Mouse (Mus musculus) MEL (cell line): ENCODE results near the gene Ptges3. TPM values are rescaled to one million over a fixed set of nuclear protein-coding genes. Genes with fewer than 3 reads are reported as not detected.

Experiments used
- DNase-seq: peaks from one replicate; pipeline ENCODE4 v3.0.0; 2011; ENCODE audit warnings: low read depth, low spot score
- H3K27ac ChIP-seq: 2 replicates; pipeline ENCODE4 v1.5.1; 2012; ENCODE audit warnings: low read depth, mild to moderate bottlenecking, control low read depth, low read length, moderate library complexity; ENCODE audit not compliant: control insufficient read depth
- H3K27me3 ChIP-seq, 2 experiments: fragments of 150-350 bp in 1 of 2; sonication (generic) in 1 of 2; 2 replicates each; pipeline ENCODE4 v1.6.1; 2012; ENCODE audit warnings: low read length in 2 of 2, mild to moderate bottlenecking in 2 of 2, improper control_type of control experiment in 1 of 2, moderate library complexity in 1 of 2; ENCODE audit not compliant: insufficient read depth in 2 of 2, control insufficient read depth in 1 of 2
- H3K36me3 ChIP-seq, 2 experiments: 2 replicates each; pipeline ENCODE4 v1.6.1; 2012 to 2014; ENCODE audit warnings: low read length in 2 of 2, improper control_type of control experiment in 1 of 2, inconsistent platforms in 1 of 2, mild to moderate bottlenecking in 1 of 2; ENCODE audit not compliant: insufficient read depth in 2 of 2, control insufficient read depth in 1 of 2
- H3K4me1 ChIP-seq, 2 experiments: fragments of 150-350 bp in 1 of 2; sonication (generic) in 1 of 2; 2 replicates each; pipeline ENCODE4 v1.6.1; 2012; ENCODE audit warnings: low read length in 2 of 2, improper control_type of control experiment in 1 of 2, mild to moderate bottlenecking in 1 of 2; ENCODE audit not compliant: insufficient read depth in 2 of 2, control insufficient read depth in 1 of 2
- H3K4me3 ChIP-seq, 2 experiments: fragments of 150-350 bp in 1 of 2; sonication (generic) in 1 of 2; 2 replicates each; pipeline ENCODE4 v1.5.1; 2012; ENCODE audit warnings: low read depth in 2 of 2, low read length in 2 of 2, mild to moderate bottlenecking in 2 of 2, moderate library complexity in 2 of 2, control low read depth in 1 of 2, improper control_type of control experiment in 1 of 2; ENCODE audit not compliant: control insufficient read depth in 1 of 2, insufficient read depth in 1 of 2
- H3K79me2 ChIP-seq: 2 replicates; pipeline ENCODE4 v1.6.1; 2012; ENCODE audit warnings: mild to moderate bottlenecking, low read length, moderate library complexity; ENCODE audit not compliant: control insufficient read depth, poor library complexity, insufficient read depth
- H3K9ac ChIP-seq: 2 replicates; pipeline ENCODE4 v1.6.1; 2012; ENCODE audit warnings: low read depth, mild to moderate bottlenecking, control low read depth, low read length, moderate library complexity; ENCODE audit not compliant: control insufficient read depth, poor library complexity, severe bottlenecking
- H3K9me3 ChIP-seq: fragments of 150-350 bp; sonication (generic); replicated peaks from 2 replicates; pipeline ENCODE4 v1.6.1; 2012; ENCODE audit warnings: mild to moderate bottlenecking, low read length, improper control_type of control experiment, moderate library complexity; ENCODE audit not compliant: insufficient read depth
- BHLHE40 ChIP-seq: IDR thresholded peaks from 2 replicates; pipeline ENCODE4 v1.6.1; 2012; ENCODE audit warnings: low read depth, mild to moderate bottlenecking, inconsistent platforms, low read length, improper control_type of control experiment, borderline replicate concordance
- CHD1 ChIP-seq: IDR thresholded peaks from 2 replicates; pipeline ENCODE4 v1.6.1; 2012; ENCODE audit warnings: low read depth, mild to moderate bottlenecking, inconsistent platforms, low read length, improper control_type of control experiment
- CHD2 ChIP-seq: IDR thresholded peaks from 2 replicates; pipeline ENCODE4 v1.6.1; 2011; ENCODE audit warnings: low read length, improper control_type of control experiment
- CTCF ChIP-seq, 3 experiments: IDR thresholded peaks in 2 of 3; conservative IDR thresholded peaks in 1 of 3; 2 replicates each; pipeline ENCODE4 v1.5.1; 2011 to 2012; ENCODE audit warnings: low read length in 3 of 3, low read depth in 2 of 3, mild to moderate bottlenecking in 2 of 3, improper control_type of control experiment in 1 of 3, inconsistent platforms in 1 of 3, mixed read lengths in 1 of 3, moderate library complexity in 1 of 3; ENCODE audit not compliant: control insufficient read depth in 1 of 3, insufficient read depth in 1 of 3, poor library complexity in 1 of 3, severe bottlenecking in 1 of 3
- E2F4 ChIP-seq: IDR thresholded peaks from 2 replicates; pipeline ENCODE4 v1.6.1; 2011; ENCODE audit warnings: low read depth, low read length, improper control_type of control experiment, borderline replicate concordance
- EP300 ChIP-seq, 2 experiments: IDR thresholded peaks; 2 replicates each; pipeline ENCODE4 v1.6.1; 2011; ENCODE audit warnings: improper control_type of control experiment in 2 of 2, low read length in 2 of 2, low read depth in 1 of 2, mild to moderate bottlenecking in 1 of 2
- ETS1 ChIP-seq: IDR thresholded peaks from 2 replicates; pipeline ENCODE4 v1.6.1; 2012; ENCODE audit warnings: low read depth, mild to moderate bottlenecking, inconsistent platforms, low read length, improper control_type of control experiment, moderate library complexity
- GATA1 ChIP-seq: IDR thresholded peaks from 2 replicates; pipeline ENCODE4 v1.6.1; 2011; ENCODE audit warnings: low read depth, low read length, improper control_type of control experiment
- HCFC1 ChIP-seq: IDR thresholded peaks from 2 replicates; pipeline ENCODE4 v1.6.1; 2012; ENCODE audit warnings: low read depth, mild to moderate bottlenecking, inconsistent platforms, low read length, improper control_type of control experiment, moderate library complexity
- MAFK ChIP-seq: IDR thresholded peaks from 2 replicates; pipeline ENCODE4 v1.6.1; 2011; ENCODE audit warnings: low read depth, mild to moderate bottlenecking, low read length, improper control_type of control experiment, borderline replicate concordance
- MAX ChIP-seq: IDR thresholded peaks from 2 replicates; pipeline ENCODE4 v1.6.1; 2011; ENCODE audit warnings: low read length, improper control_type of control experiment
- MAZ ChIP-seq: IDR thresholded peaks from 2 replicates; pipeline ENCODE4 v1.6.1; 2012; ENCODE audit warnings: low read depth, mild to moderate bottlenecking, inconsistent platforms, low read length, improper control_type of control experiment
- MXI1 ChIP-seq: IDR thresholded peaks from 2 replicates; pipeline ENCODE4 v1.6.1; 2011; ENCODE audit warnings: mild to moderate bottlenecking, low read depth, low read length, improper control_type of control experiment
- MYB ChIP-seq: IDR thresholded peaks from 2 replicates; pipeline ENCODE4 v1.6.1; 2011; ENCODE audit warnings: mild to moderate bottlenecking, low read depth, low read length, improper control_type of control experiment
- MYC ChIP-seq: IDR thresholded peaks from 2 replicates; pipeline ENCODE4 v1.6.1; 2011; ENCODE audit warnings: low read depth, mild to moderate bottlenecking, low read length, improper control_type of control experiment, moderate library complexity
- NRF1 ChIP-seq: IDR thresholded peaks from 2 replicates; pipeline ENCODE4 v1.6.1; 2014; ENCODE audit warnings: low read depth, mild to moderate bottlenecking, inconsistent platforms, low read length, improper control_type of control experiment, moderate library complexity; ENCODE audit not compliant: poor library complexity, insufficient read depth, severe bottlenecking
- POLR2A ChIP-seq, 2 experiments: IDR thresholded peaks; 2 replicates each; pipeline ENCODE4 v1.6.1; 2011 to 2012; ENCODE audit warnings: low read length in 2 of 2, mild to moderate bottlenecking in 2 of 2, control low read depth in 1 of 2, improper control_type of control experiment in 1 of 2, low read depth in 1 of 2, moderate library complexity in 1 of 2; ENCODE audit not compliant: control insufficient read depth in 1 of 2, insufficient read depth in 1 of 2, poor library complexity in 1 of 2
- POLR2AphosphoS2 ChIP-seq: IDR thresholded peaks from 2 replicates; pipeline ENCODE4 v1.6.1; 2011; ENCODE audit warnings: low read length, improper control_type of control experiment
- RAD21 ChIP-seq: IDR thresholded peaks from 2 replicates; pipeline ENCODE4 v1.6.1; 2011; ENCODE audit warnings: mild to moderate bottlenecking, low read depth, low read length, improper control_type of control experiment
- RCOR1 ChIP-seq: IDR thresholded peaks from 2 replicates; pipeline ENCODE4 v1.6.1; 2012; ENCODE audit warnings: low read depth, mild to moderate bottlenecking, inconsistent platforms, low read length, improper control_type of control experiment
- SIN3A ChIP-seq: IDR thresholded peaks from 2 replicates; pipeline ENCODE4 v1.6.1; 2012; ENCODE audit warnings: low read length, improper control_type of control experiment, inconsistent platforms
- SMC3 ChIP-seq: IDR thresholded peaks from 2 replicates; pipeline ENCODE4 v1.6.1; 2011; ENCODE audit warnings: low read depth, low read length, improper control_type of control experiment
- TCF12 ChIP-seq: IDR thresholded peaks from 2 replicates; pipeline ENCODE4 v1.6.1; 2014; ENCODE audit warnings: low read depth, mild to moderate bottlenecking, inconsistent platforms, low read length, improper control_type of control experiment, moderate library complexity
- UBTF ChIP-seq: IDR thresholded peaks from 2 replicates; pipeline ENCODE4 v1.6.1; 2012; ENCODE audit warnings: low read depth, mild to moderate bottlenecking, inconsistent platforms, low read length, improper control_type of control experiment, moderate library complexity, borderline replicate concordance; ENCODE audit not compliant: insufficient read depth
- USF1 ChIP-seq: IDR thresholded peaks from 2 replicates; pipeline ENCODE4 v1.6.1; 2014; ENCODE audit warnings: low read depth, mild to moderate bottlenecking, inconsistent platforms, low read length, improper control_type of control experiment, moderate library complexity
- ZC3H11A ChIP-seq: IDR thresholded peaks from 2 replicates; pipeline ENCODE4 v1.6.1; 2012; ENCODE audit warnings: low read depth, mild to moderate bottlenecking, inconsistent platforms, low read length, improper control_type of control experiment
- ZKSCAN1 ChIP-seq: IDR thresholded peaks from 2 replicates; pipeline ENCODE4 v1.6.1; 2012; ENCODE audit warnings: low read depth, mild to moderate bottlenecking, inconsistent platforms, low read length, improper control_type of control experiment, moderate library complexity
- ZMIZ1 ChIP-seq: IDR thresholded peaks from 2 replicates; pipeline ENCODE4 v1.6.1; 2012; ENCODE audit warnings: low read depth, mild to moderate bottlenecking, inconsistent platforms, low read length, improper control_type of control experiment, moderate library complexity
- ZNF384 ChIP-seq: IDR thresholded peaks from 2 replicates; pipeline ENCODE4 v1.6.1; 2012; ENCODE audit warnings: low read depth, mild to moderate bottlenecking, inconsistent platforms, low read length, improper control_type of control experiment
- polyA plus RNA-seq, 2 experiments: library from polyadenylated mRNA; stranded (reverse) in 1 of 2; unstranded in 1 of 2; fragments of >175 nt in 1 of 2; fragments of >200 nt in 1 of 2; gene quantifications; 2 replicates each; pipeline versions ENCODE4 v1.2.1 to v1.2.4; 2012; ENCODE audit warnings: low replicate concordance in 2 of 2, low read depth in 1 of 2; ENCODE audit not compliant: insufficient read length in 2 of 2, insufficient read depth in 1 of 2, missing spikeins in 1 of 2
- total RNA-seq: library from RNA; depleted of rRNA; stranded (reverse); fragments of 300-350 nt; gene quantifications from 2 replicates; pipeline ENCODE4 v1.2.3, GENCODE M21; 2012

Gene Ptges3
- total and polyA plus RNA-seq, 3 experiments, result 216 to 627 (median 233) TPM

DNA sequence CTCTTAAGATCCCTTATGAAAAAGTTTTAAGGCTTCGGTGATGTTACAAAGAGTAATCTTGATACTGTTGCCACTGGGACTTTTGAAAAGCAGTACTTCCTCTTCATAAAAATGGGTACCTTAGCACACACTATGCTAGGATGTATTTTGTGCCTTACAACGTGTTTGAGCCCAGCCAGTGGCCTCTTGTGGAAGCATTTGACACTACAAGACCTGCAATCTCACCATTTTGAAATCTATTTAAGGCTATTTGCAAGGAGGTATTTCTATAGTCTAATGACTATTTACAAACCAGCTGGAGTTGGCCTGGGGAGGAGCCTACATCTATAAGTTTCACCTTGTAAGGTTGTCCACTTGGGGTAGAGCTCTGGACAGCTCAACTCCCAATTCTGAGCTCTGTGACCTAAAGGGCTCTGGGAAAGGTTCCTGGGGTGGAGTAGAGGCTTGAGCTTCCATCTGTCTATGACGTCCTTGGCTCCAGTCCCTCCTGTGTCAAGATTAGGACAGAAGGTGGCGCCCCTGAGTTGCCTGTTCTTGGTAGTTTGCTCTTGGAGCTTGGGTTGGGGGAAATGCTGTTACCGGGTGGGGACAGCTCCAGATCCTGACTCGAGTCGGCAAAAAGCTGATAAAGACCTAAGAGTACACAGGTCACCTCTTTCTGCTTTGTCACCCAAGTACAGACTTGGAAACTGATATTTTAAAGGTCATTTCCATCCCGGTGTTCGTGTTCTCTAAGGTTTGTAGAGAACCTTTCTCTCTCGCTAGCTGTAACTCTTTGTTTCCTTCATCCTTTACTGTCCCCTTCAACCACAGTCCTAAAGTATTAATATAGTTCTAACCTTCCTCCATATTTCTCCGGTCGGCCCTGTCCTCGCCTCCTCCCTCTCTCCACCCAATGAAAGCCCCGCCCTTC lies 32.2 kb downstream of the Ptges3 start:
- Histone ChIP-seq H3K36me3 (peaks cover 32 to 54% of the 10 kb centered on the region in 2 experiments), H3K27me3 (no peaks in the 10 kb centered on the region)
- 0 out of 2 replicates have a peak, but pooled peaks have one; percentile 34 for TF ChIP-seq USF1
- TF ChIP-seq MAZ, result peak; percentile 89
- no peak; the same call in 1 of the 2 replicates for TF ChIP-seq MAX
- TF ChIP-seq POLR2A (IDR thresholded peaks at IDR 0.05; ENCODE audit: control insufficient read depth in 1 of 2, insufficient read depth in 1 of 2, low read depth in 1 of 2, low read length in 2 of 2, poor library complexity in 1 of 2), result peak in 1 of 2 experiments; percentile 71; a peak in 2 of 4 replicates
- peak; percentile 98 for TF ChIP-seq POLR2AphosphoS2
- peak; percentile 43; the same call in 1 of the 2 replicates for TF ChIP-seq RCOR1
- TF ChIP-seq RAD21, result peak; percentile 52
- TF ChIP-seq MYC, result peak; percentile 35; the same call in 1 of the 2 replicates
- 0 out of 2 replicates have a peak, but pooled peaks have one; percentile 29 for TF ChIP-seq ZKSCAN1
- peak; percentile 29 for TF ChIP-seq HCFC1
- TF ChIP-seq GATA1, result no peak
- TF ChIP-seq E2F4, result peak; percentile 65
- TF ChIP-seq MYB, result peak; percentile 25; the same call in 1 of the 2 replicates
- TF ChIP-seq TCF12, result no peak
- TF ChIP-seq BHLHE40, result 0 out of 2 replicates have a peak, but pooled peaks have one; percentile 41
- TF ChIP-seq SIN3A, result peak; percentile 79
- TF ChIP-seq NRF1, result no peak
- TF ChIP-seq CHD1, result no peak
- TF ChIP-seq MAFK, result peak; percentile 24; the same call in 1 of the 2 replicates
- peak; percentile 75 for TF ChIP-seq SMC3
- TF ChIP-seq ETS1, result peak; percentile 55
- TF ChIP-seq ZC3H11A, result peak; percentile 50
- peak; percentile 62; the same call in 1 of the 2 replicates for TF ChIP-seq ZNF384
- TF ChIP-seq UBTF, result no peak
- TF ChIP-seq EP300 (IDR thresholded peaks at IDR 0.05; ENCODE audit: low read depth in 1 of 2, low read length in 2 of 2), result peak in 1 of 2 experiments; percentile 35; a peak in 3 of 4 replicates
- peak; percentile 48; the same call in 1 of the 2 replicates for TF ChIP-seq ZMIZ1
- TF ChIP-seq CHD2, result 0 out of 2 replicates have a peak, but pooled peaks have one; percentile 11
- TF ChIP-seq CTCF (IDR thresholded peaks at IDR 0.05 in 2 of 3, conservative IDR thresholded peaks at IDR 0.05 in 1 of 3; ENCODE audit: control insufficient read depth in 1 of 3, insufficient read depth in 1 of 3, low read depth in 2 of 3, low read length in 3 of 3, poor library complexity in 1 of 3, severe bottlenecking in 1 of 3), result peak; percentile 68 to 83 (median 73)
- TF ChIP-seq MXI1, result peak; percentile 33; the same call in 1 of the 2 replicates
- TF ChIP-seq, all 39 proteins: peak for 23
- no peaks in the 10 kb centered on the region for H3K9me3 ChIP-seq
- peak overlapping the region; percentile 71 to 75 for H3K4me3 ChIP-seq
- H3K79me2 ChIP-seq, result peaks cover 12% of the 10 kb centered on the region
- DNase-seq, result peak; percentile 95
- H3K27ac ChIP-seq, result peak overlapping the region; percentile 94
- H3K9ac ChIP-seq, result peak overlapping the region; percentile 65
- peaks cover 19 to 26% of the 10 kb centered on the region in 2 experiments for H3K4me1 ChIP-seq
